Mouse (Mus musculus): ENCODE data around the gene Mafk. TPM values are rescaled to one million over a fixed set of nuclear protein-coding genes. Genes with fewer than 3 reads are reported as not detected.

Gene Mafk
- total RNA-seq, 1 experiment from 2014 or later: 94.4 TPM

- ATAC-seq (replicated peaks; ENCODE audit: insufficient number of reproducible peaks, low FRiP score, low TSS enrichment, poor library complexity, severe bottlenecking): no peak
These were observed 2.8 kb downstream of the Mafk start for GRCm38 (mm10) chr5:139794137-139794536.

GRCm38 (mm10) chr5:139794938-139795337 is 3.6 kb downstream of the Mafk start:
- 0 out of 2 replicates have a peak, but pooled peaks have one; percentile 0 for ATAC-seq (replicated peaks; ENCODE audit: insufficient number of reproducible peaks, low FRiP score, low TSS enrichment, poor library complexity, severe bottlenecking)

- ATAC-seq (replicated peaks; ENCODE audit: insufficient number of reproducible peaks, low FRiP score, low TSS enrichment, poor library complexity, severe bottlenecking): no peak
These were observed 4.8 kb downstream of the Mafk start for GRCm38 (mm10) chr5:139796001-139796620.

- no peak for ATAC-seq (replicated peaks; ENCODE audit: insufficient number of reproducible peaks, low FRiP score, low TSS enrichment, poor library complexity, severe bottlenecking)
These were observed 5.6 kb downstream of the Mafk start for GRCm38 (mm10) chr5:139796900-139797299.

- ATAC-seq (replicated peaks; ENCODE audit: insufficient number of reproducible peaks, low FRiP score, low TSS enrichment, poor library complexity, severe bottlenecking): no peak
These were observed 6.3 kb downstream of the Mafk start for GRCm38 (mm10) chr5:139797473-139798167.

GRCm38 (mm10) chr5:139798168-139798900 is 7.0 kb downstream of the Mafk start:
- no peak for ATAC-seq (replicated peaks; ENCODE audit: insufficient number of reproducible peaks, low FRiP score, low TSS enrichment, poor library complexity, severe bottlenecking)

GRCm38 (mm10) chr5:139799041-139799440 is 7.7 kb downstream of the Mafk start:
- no peak for ATAC-seq (replicated peaks; ENCODE audit: insufficient number of reproducible peaks, low FRiP score, low TSS enrichment, poor library complexity, severe bottlenecking)

- no peak for ATAC-seq (replicated peaks; ENCODE audit: insufficient number of reproducible peaks, low FRiP score, low TSS enrichment, poor library complexity, severe bottlenecking)
These were observed 8.7 kb downstream of the Mafk start for GRCm38 (mm10) chr5:139799801-139800590.

GRCm38 (mm10) chr5:139801231-139801630 is 9.9 kb downstream of the Mafk start:
- no peak for ATAC-seq (replicated peaks; ENCODE audit: insufficient number of reproducible peaks, low FRiP score, low TSS enrichment, poor library complexity, severe bottlenecking)

- no peak for ATAC-seq (replicated peaks; ENCODE audit: insufficient number of reproducible peaks, low FRiP score, low TSS enrichment, poor library complexity, severe bottlenecking)
These were observed 10.6 kb downstream of the Mafk start for GRCm38 (mm10) chr5:139801880-139802279.

GRCm38 (mm10) chr5:139803165-139803564 is 11.9 kb downstream of the Mafk start:
- no peak for ATAC-seq (replicated peaks; ENCODE audit: insufficient number of reproducible peaks, low FRiP score, low TSS enrichment, poor library complexity, severe bottlenecking)

- ATAC-seq (replicated peaks; ENCODE audit: insufficient number of reproducible peaks, low FRiP score, low TSS enrichment, poor library complexity, severe bottlenecking): 0 out of 2 replicates have a peak, but pooled peaks have one; percentile 11
These were observed 12.3 kb downstream of the Mafk start for GRCm38 (mm10) chr5:139803601-139804102.

GRCm38 (mm10) chr5:139804107-139804551 is 12.8 kb downstream of the Mafk start:
- ATAC-seq (replicated peaks; ENCODE audit: insufficient number of reproducible peaks, low FRiP score, low TSS enrichment, poor library complexity, severe bottlenecking): 0 out of 2 replicates have a peak, but pooled peaks have one; percentile 1

GRCm38 (mm10) chr5:139804573-139805111 is 13.3 kb downstream of the Mafk start:
- ATAC-seq (replicated peaks; ENCODE audit: insufficient number of reproducible peaks, low FRiP score, low TSS enrichment, poor library complexity, severe bottlenecking): no peak

GRCm38 (mm10) chr5:139805924-139806323 is 14.6 kb downstream of the Mafk start:
- no peak for ATAC-seq (replicated peaks; ENCODE audit: insufficient number of reproducible peaks, low FRiP score, low TSS enrichment, poor library complexity, severe bottlenecking)

GRCm38 (mm10) chr5:139809397-139809796 is 18.1 kb downstream of the Mafk start:
- no peak for ATAC-seq (replicated peaks; ENCODE audit: insufficient number of reproducible peaks, low FRiP score, low TSS enrichment, poor library complexity, severe bottlenecking)

GRCm38 (mm10) chr5:139811677-139812397 is 20.5 kb downstream of the Mafk start:
- no peak for ATAC-seq (replicated peaks; ENCODE audit: insufficient number of reproducible peaks, low FRiP score, low TSS enrichment, poor library complexity, severe bottlenecking)
